Mouse (Mus musculus) cortical plate, adult 2 months (tissue): ENCODE data around the gene Gm49325.

Experiments
- CTCF ChIP-seq: fragments of 200-500 bp; IDR thresholded peaks from 2 replicates; pipeline ENCODE4 v1.5.1; 2011; ENCODE audit warnings: mild to moderate bottlenecking, control low read depth, low read length; ENCODE audit not compliant: insufficient read depth; ENCODE audit errors: extremely low read depth
- POLR2A ChIP-seq: fragments of 200-500 bp; IDR thresholded peaks from 2 replicates; pipeline ENCODE4 v1.6.1; 2011; ENCODE audit warnings: mild to moderate bottlenecking, low read length, control low read depth; ENCODE audit not compliant: insufficient read depth; ENCODE audit errors: extremely low read depth

DNA sequence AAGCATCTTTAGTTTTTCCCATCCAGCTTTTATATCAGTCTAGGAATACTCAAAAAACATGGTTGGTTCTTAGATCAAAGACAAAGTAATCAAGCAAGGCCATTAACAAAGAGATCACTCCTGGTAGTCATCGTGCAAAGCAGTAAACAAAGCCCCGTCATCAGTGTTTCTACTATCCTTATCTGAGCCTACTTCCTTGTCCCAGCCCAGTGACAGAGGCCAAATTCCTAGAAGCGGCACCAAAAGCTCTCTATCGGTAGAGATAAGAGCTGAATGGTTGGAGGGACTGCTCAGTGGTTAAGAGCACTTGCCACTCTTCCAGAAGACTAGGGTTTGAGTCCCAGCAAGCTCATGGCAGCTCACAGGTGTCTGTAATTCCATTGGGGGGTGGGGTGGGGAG, 65.5 kb downstream of the Gm49325 start:
- TF ChIP-seq POLR2A: no peak
- no peak for TF ChIP-seq CTCF
